Mouse (Mus musculus): ENCODE results near the gene Olfr71. TPM values are rescaled to one million over a fixed set of nuclear protein-coding genes. Genes with fewer than 3 reads are reported as not detected.

Olfr71 gene
- total RNA-seq, 2 experiments from 2014 or later, result not detected

GRCm38 (mm10) chr4:43713652-43714219, 3.7 kb upstream of the Olfr71 start:
- DNase-seq (ENCODE audit: low spot score in 2 of 2), result no peak

DNA sequence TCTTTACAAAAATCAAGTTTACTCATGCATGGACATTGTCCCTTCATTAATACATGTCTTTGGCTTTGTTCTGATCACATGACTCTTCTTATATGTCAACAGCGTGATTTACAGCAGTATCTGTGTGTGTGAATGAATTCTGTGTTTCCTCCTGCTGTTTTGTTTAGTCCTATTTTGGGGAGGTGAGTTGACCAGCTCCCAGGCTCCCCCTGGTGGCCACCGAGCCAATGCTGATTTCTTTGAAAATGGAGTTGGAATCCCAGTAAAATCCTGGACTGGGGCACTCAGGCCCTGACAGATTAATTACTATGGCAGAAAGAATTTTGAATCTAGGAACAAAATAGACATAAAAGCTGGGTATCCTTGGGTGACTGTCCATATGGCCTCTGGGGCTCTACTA, 1.8 kb upstream of the Olfr71 start:
- peak; percentile 76 to 86 for DNase-seq (ENCODE audit: low spot score in 2 of 2)

DNA sequence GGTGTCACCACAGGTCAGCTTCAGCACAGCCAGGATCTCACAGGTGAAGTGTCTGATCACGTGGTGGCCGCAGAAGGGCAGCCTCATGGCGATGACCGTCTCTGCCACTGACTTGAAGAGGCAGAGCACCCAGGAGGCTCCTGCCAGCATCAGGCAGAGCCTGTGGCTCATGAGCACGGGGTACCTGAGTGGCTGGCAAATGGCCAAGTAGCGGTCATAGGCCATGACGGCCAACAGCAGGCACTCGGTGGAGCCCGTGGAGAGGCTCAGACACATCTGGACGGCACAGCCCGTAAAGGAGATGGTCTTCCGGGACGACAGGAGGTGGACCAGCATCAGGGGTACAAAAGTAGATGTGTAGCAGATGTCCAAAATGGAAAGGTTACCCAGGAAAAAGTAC, 4.1 kb downstream of the Olfr71 start:
- no peak for DNase-seq (ENCODE audit: low spot score in 2 of 2)

- DNase-seq (ENCODE audit: low spot score in 2 of 2), result no peak
These were observed 6.2 kb downstream of the Olfr71 start for GRCm38 (mm10) chr4:43703851-43704250.

DNA sequence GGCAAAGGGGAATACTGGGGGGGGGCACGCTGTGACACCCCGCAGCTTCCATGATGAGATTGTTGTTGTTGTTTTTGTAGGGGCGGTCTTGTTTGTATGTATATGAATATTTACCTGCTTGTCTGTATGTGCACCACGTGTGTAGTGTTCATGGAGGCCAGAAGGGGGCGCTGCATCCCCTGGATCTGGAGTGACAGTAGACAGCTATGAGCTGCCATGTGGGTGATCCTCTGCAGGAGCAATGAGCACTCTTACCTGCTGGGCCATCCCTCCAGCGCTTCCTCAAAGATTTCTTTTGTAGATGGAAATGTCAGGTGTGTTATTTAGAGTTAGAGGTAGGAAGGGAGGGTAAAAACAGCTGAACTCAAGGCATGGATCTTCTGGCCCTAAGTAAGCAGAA, 6.6 kb downstream of the Olfr71 start:
- no peak for DNase-seq (ENCODE audit: low spot score in 2 of 2)

GRCm38 (mm10) chr4:43700707-43701106, 9.3 kb downstream of the Olfr71 start, which contains the start of gene Olfr70:
Gene Olfr70 (minus strand): TSS chr4:43700807.
- no peak for DNase-seq (ENCODE audit: low spot score in 2 of 2)

DNA sequence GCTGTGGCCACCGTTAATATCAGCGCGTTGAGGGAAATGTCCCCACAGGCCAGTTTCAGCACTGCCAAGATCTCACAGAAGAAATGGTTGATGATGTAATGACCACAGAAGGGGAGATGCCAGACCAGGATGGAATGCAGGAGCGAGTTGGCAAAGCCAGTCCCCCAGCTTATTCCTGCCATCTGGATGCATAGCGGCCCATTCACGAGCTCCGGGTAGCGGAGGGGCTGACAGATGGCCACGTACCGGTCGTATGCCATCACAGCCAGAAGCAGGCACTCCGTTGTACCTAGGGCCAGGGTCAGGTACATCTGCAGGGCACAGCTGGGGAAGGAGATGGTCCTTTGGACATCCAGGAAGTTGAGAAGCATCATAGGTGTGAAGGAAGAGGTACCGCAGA, 13.5 kb downstream of the Olfr71 start:
- no peak for DNase-seq (ENCODE audit: low spot score in 2 of 2)

DNA sequence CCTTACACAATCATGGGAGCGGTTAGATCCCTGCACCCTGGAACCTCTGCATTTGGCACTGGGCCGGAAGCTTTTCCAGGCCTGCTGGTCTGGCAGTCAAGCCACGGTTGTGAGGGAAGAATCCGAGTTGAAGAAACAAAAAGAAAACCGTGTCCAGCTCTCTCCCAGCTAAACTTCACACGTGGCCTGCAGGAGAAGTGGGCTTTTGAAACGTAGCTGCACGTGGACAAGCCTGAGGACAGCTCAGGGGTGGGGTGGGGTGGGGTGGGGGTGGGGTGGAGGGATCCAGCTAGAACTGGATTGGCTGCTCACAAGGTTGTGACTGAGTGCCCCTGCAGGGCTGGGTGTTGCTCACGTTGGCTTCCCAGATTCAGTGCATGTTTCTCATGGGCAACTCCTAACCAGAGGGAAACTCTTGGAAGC, 14.8 kb downstream of the Olfr71 start:
- peak in 1 of 2 experiments; percentile 55 for DNase-seq (ENCODE audit: low spot score in 2 of 2)

DNA sequence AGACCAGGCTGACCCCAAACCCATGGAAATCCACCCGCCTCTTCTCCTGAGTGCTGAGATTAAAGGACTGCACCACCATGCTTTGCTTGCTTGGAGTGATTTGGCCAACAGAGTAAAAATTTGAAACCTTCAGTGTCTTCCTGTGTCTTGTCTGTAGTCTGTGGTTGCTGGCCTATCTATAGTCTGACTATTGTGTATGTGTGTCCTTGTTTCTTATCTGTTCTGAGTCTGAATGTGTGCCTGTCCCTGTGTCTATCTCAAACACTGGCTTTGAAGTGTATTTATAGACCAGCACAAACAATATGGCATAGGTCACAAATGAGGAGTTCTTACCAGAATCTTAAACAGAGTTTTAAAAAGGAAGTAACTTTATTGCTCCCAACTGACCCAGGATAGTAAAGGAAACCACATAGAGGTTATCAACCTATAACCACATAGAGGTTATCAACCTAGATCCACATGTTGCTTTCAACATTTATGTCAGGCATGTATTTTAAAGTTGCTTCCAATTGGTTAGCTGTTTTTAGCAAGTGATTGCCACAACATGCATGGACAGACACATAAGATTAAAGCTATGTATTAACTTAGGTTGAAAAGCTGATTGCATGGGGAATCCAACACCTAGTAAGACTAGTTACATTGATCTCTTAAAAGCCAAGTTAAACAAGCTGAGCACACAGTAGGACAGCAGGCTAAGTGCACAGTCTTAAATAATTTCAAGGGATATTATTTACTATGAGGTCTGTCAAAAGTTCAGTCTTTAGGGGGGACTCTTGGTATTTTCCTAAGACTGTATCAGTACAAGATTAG, 15.4 kb downstream of the Olfr71 start:
- no peak for DNase-seq (ENCODE audit: low spot score in 2 of 2)

- no peak for DNase-seq (ENCODE audit: low spot score in 2 of 2)
These were observed 16.2 kb downstream of the Olfr71 start for GRCm38 (mm10) chr4:43693806-43694241.

GRCm38 (mm10) chr4:43691026-43691425, 19.0 kb downstream of the Olfr71 start:
- no peak for DNase-seq (ENCODE audit: low spot score in 2 of 2)

DNA sequence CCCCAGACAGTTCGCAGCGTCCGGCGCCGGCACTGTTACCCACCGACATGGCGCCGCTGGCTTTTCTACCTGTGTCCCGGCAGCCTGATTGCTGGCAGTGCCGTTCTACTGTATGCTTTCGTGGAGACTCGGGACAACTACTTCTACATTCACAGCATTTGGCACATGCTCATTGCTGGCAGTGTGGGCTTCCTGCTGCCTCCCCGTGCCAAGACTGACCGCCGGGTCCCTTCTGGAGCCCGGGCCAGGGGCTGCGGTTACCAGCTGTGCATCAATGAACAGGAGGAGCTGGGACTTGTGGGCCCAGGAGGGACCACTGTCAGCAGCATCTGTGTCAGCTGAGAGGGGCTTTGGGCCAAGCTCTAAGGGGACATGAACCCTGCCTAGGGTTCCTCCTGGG, 20.0 kb downstream of the Olfr71 start:
- DNase-seq (ENCODE audit: low spot score in 2 of 2), result no peak

GRCm38 (mm10) chr4:43679416-43680043, 30.5 kb downstream of the Olfr71 start:
- DNase-seq (ENCODE audit: low spot score in 2 of 2), result peak in 1 of 2 experiments; percentile 39

DNA sequence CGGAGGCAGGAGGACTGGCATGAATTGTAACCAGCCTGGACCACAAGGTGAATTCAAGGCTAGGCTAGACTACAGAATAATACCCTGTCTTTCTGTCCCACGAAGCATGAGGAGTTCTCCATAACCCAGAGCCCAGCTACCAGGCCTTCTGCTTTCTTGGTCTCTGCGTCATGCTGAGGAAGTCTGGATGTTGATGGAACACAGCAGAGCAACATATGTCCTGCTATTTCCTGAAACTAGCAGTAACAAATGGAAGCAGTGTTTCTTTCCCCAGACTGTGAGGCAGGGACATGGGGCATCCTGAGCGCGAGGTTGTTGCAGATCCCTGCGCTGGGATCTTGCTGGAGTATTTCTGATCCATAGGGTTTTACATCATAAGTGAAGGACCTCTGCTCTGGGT, 31.5 kb downstream of the Olfr71 start:
- DNase-seq (ENCODE audit: low spot score in 2 of 2), result no peak

DNA sequence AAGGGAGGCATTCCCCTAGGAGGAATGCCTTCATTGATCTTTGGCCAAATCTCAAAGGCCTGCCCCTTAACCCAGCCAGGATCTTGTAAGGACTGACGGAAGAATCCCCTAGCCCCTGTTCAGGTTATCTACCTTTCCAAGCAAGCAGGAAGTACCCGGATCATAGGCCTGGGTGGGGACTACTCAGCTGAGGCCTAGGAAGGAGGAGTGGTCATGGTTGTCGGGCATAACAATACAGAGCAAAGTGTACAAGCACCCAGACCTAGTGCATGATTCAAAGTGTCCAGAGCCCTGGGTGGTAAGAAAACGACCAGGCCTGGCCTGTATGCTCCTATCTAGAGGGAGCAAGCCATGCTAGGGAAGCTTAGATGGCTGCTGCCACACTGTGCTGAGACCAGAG, 34.4 kb downstream of the Olfr71 start:
- no peak for DNase-seq (ENCODE audit: low spot score in 2 of 2)

DNA sequence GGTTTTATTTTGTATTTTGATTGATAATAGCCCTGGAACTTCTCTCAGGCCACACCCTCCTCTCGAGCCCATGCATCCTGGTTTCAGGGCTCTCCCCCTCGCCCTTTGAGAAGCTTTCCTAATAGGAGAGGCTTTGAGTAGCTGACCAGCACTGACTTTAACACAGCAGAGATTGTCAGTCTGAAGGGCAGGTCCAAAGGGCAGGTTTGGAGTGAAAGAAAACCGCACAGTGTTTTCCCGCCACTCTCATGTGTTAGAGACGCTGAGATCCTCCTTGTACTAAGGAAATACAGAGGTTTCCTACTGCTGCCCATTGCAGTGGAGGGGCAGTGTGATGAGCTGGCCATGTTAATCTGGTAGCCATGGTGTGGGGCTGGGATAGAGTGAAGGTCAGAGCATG, 35.1 kb downstream of the Olfr71 start:
- no peak for DNase-seq (ENCODE audit: low spot score in 2 of 2)

GRCm38 (mm10) chr4:43673703-43674102, 36.4 kb downstream of the Olfr71 start:
- no peak for DNase-seq (ENCODE audit: low spot score in 2 of 2)

DNA sequence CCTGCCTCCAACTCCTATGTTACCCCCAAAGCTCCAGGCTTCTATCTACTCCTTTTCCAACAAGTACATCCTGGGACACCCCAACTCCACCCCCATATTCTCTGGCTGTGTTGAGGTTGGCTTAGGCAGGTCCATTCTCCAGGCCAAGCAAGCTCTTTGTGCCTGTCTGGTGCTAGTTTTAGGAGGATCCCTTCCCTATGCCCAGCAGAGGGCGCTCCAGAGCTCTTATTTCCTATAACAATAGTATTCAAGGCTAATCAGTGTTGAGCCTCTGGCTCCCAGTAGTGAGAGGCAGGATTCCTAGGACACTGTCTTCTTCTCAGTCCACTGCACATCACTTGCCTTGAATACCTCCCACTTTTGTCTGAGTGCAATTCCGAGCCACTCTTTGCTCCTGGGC, 38.0 kb downstream of the Olfr71 start:
- peak; percentile 83 to 92 for DNase-seq (ENCODE audit: low spot score in 2 of 2)

DNA sequence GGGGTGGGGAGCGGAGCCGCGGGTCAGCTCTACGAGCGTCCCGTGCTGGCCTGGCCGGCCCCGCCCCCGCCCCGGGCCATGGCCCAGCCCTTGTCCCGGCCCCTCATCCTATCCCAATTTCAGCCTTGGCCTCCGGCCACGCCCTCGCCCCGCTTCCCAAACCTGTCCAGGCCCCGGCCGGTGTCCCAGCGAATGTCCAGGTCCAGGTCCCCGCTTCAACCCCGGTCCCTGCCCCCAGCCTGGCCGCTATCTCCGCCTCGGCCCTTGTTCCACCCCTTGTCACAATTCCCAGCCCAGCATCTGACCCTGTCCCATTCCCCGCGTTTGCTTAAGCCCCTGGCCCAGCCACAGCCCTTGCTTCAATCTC, 40.6 kb downstream of the Olfr71 start:
- DNase-seq (ENCODE audit: low spot score in 2 of 2), result peak; percentile 72 to 80

GRCm38 (mm10) chr4:43668782-43669427, 41.1 kb downstream of the Olfr71 start, which contains the start of the genes Tmem8b and Fam221b:
Gene Tmem8b (plus strand): TSS chr4:43668971.
Gene Fam221b (minus strand): TSS chr4:43669145.
- DNase-seq (ENCODE audit: low spot score in 2 of 2), result peak; percentile 75 to 90

DNA sequence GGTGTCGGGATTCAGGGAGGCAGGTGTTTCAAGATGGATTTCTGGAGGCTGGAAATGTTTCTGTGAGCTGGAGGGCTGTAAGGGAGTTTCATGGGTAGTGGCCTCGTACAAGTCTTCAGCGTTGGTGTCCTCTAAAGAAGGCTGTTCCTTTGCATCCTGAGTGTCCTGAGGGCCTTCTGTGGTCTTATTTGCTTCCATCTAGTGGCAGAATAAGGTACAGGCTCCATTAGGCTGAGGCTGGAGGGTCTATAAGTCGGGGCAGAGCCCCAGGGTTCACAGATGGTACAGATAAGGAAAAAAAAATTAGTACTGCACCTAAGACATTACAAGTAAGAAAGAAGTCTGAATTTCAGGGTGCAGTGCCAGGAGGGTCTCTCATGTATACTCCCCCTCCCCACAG, 43.6 kb downstream of the Olfr71 start:
- no peak for DNase-seq (ENCODE audit: low spot score in 2 of 2)

- no peak for DNase-seq (ENCODE audit: low spot score in 2 of 2)
These were observed 52.9 kb downstream of the Olfr71 start for GRCm38 (mm10) chr4:43657146-43657545.
